In the genomic region with DNA sequence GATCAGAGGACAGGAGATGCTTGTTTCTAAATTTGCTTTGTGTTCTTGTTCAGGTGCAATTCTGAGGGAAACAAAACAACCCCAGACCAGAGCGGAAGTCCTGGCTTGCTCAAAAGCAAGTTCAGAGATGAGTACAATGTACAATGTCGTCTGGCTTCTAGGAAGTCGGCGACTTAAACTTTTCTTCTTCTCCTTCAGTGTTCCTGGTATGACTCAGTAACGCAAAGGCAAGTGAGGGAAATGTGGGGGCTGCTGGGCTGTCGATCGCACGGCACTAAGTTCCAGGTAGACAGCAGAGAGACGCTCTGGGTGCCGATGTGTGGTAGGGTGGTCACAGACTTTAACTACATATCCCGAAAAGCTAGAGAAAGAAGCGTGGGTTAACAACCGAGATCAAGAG, we compare ENCODE assay signal across 1 mouse cellular context.
TF ChIP-seq lines count a peak whose summit lies in the region.

No protein-coding gene starts in this region.

TF ChIP-seq in CH12.LX, 34 proteins besides CTCF, POLR2A, EP300 and RAD21 (continued from another document):
- peak; percentile 53; the same call in 1 of the 2 replicates for TF ChIP-seq MXI1 (IDR thresholded peaks at IDR 0.05; ENCODE audit: low read depth, low read length)
- TF ChIP-seq TBP (conservative IDR thresholded peaks at IDR 0.05; ENCODE audit: low read depth, low read length) = peak; percentile 74; the same call in 1 of the 2 replicates
- peak; percentile 68; the same call in 1 of the 2 replicates for TF ChIP-seq MAZ (IDR thresholded peaks at IDR 0.05; ENCODE audit: low read depth, low read length)
- TF ChIP-seq POLR2AphosphoS2 (IDR thresholded peaks at IDR 0.05; ENCODE audit: low read depth, low read length) = no peak
- TF ChIP-seq USF1 (IDR thresholded peaks at IDR 0.05; ENCODE audit: low read depth, low read length) = no peak
- no peak; the same call in 1 of the 2 replicates for TF ChIP-seq SMC3 (IDR thresholded peaks at IDR 0.05; ENCODE audit: low read depth, low read length)
- no peak for TF ChIP-seq ZC3H11A (IDR thresholded peaks at IDR 0.05; ENCODE audit: low read depth, low read length)
- TF ChIP-seq IRF4 (IDR thresholded peaks at IDR 0.05; ENCODE audit: low read depth, low read length) = peak; percentile 98
- TF ChIP-seq KAT2A (IDR thresholded peaks at IDR 0.05; ENCODE audit: insufficient replicate concordance, low read length) = 0 out of 2 replicates have a peak, but pooled peaks have one; percentile 29
- no peak for TF ChIP-seq E2F4 (IDR thresholded peaks at IDR 0.05; ENCODE audit: insufficient replicate concordance, low read depth, low read length)
- TF ChIP-seq MAX (IDR thresholded peaks at IDR 0.05; ENCODE audit: low read length) = peak; percentile 51; the same call in 1 of the 2 replicates
- no peak for TF ChIP-seq ZKSCAN1 (IDR thresholded peaks at IDR 0.05; ENCODE audit: borderline replicate concordance, low read depth, low read length)
- TF ChIP-seq JUND (conservative IDR thresholded peaks at IDR 0.05; ENCODE audit: low read depth, low read length) = peak; percentile 99
- no peak for TF ChIP-seq CHD1 (IDR thresholded peaks at IDR 0.05; ENCODE audit: low read depth, low read length)
- TF ChIP-seq GABPA (IDR thresholded peaks at IDR 0.05; ENCODE audit: insufficient replicate concordance, low read depth, low read length) = no peak
- no peak for TF ChIP-seq SIN3A (IDR thresholded peaks at IDR 0.05; ENCODE audit: low read length)
- TF ChIP-seq RCOR1 (conservative IDR thresholded peaks at IDR 0.05; ENCODE audit: low read depth, low read length) = peak; percentile 78
- no peak for TF ChIP-seq UBTF (IDR thresholded peaks at IDR 0.05; ENCODE audit: low read depth, low read length)
- peak; percentile 97 for TF ChIP-seq JUN (IDR thresholded peaks at IDR 0.05; ENCODE audit: insufficient read depth, low read depth, low read length)
- TF ChIP-seq BHLHE40 (IDR thresholded peaks at IDR 0.05; ENCODE audit: low read depth, low read length) = peak; percentile 84
- TF ChIP-seq NELFE (IDR thresholded peaks at IDR 0.05; ENCODE audit: low read depth, low read length) = peak; percentile 64; the same call in 1 of the 2 replicates
- TF ChIP-seq ZNF384 (IDR thresholded peaks at IDR 0.05; ENCODE audit: low read depth, low read length) = no peak
- peak; percentile 91 for TF ChIP-seq TCF12 (IDR thresholded peaks at IDR 0.05; ENCODE audit: low read depth, low read length)
- peak; percentile 82 for TF ChIP-seq ELF1 (IDR thresholded peaks at IDR 0.05; ENCODE audit: low read depth, low read length)
- peak; percentile 64; the same call in 1 of the 2 replicates for TF ChIP-seq MAFK (IDR thresholded peaks at IDR 0.05; ENCODE audit: insufficient replicate concordance, low read length)
- peak; percentile 86 for TF ChIP-seq ETS1 (conservative IDR thresholded peaks at IDR 0.05; ENCODE audit: low read depth, low read length)
- TF ChIP-seq MYC (IDR thresholded peaks at IDR 0.05; ENCODE audit: low read depth, low read length) = 0 out of 2 replicates have a peak, but pooled peaks have one; percentile 66
- TF ChIP-seq CHD2 (IDR thresholded peaks at IDR 0.05; ENCODE audit: low read length) = peak; percentile 89
- TF ChIP-seq USF2 (conservative IDR thresholded peaks at IDR 0.05; ENCODE audit: low read depth, low read length) = no peak
- TF ChIP-seq ZMIZ1 (IDR thresholded peaks at IDR 0.05; ENCODE audit: low read depth, low read length) = peak; percentile 48; the same call in 1 of the 2 replicates
- no peak for TF ChIP-seq HCFC1 (IDR thresholded peaks at IDR 0.05; ENCODE audit: low read depth, low read length)
- TF ChIP-seq PAX5 (IDR thresholded peaks at IDR 0.05; ENCODE audit: low read length) = no peak
